Mouse (Mus musculus): Measurements from ENCODE around the gene Gpat2.
A peak's percentile ranks its signal among the peaks of the same experiment; 100 is the strongest.

Gene Gpat2

GRCm38 (mm10) chr2:127424977-127425376 is at the start of gene Gpat2:
TSS of gene Gpat2 (plus strand) at chr2:127425199.
- no peak for DNase-seq (ENCODE audit: low spot score in 2 of 2)

- DNase-seq (ENCODE audit: low spot score in 2 of 2), result no peak
These were observed 49.1 kb upstream of the Gpat2 start for GRCm38 (mm10) chr2:127375759-127376341.

GRCm38 (mm10) chr2:127376423-127377051 is 48.5 kb upstream of the Gpat2 start:
- DNase-seq (ENCODE audit: low spot score in 2 of 2), result no peak

GRCm38 (mm10) chr2:127377942-127378610 is 46.9 kb upstream of the Gpat2 start:
- no peak for DNase-seq (ENCODE audit: low spot score in 2 of 2)

- DNase-seq (ENCODE audit: low spot score in 2 of 2), result no peak
These were observed 46.4 kb upstream of the Gpat2 start for GRCm38 (mm10) chr2:127378611-127378990.

GRCm38 (mm10) chr2:127379250-127379649 is 45.7 kb upstream of the Gpat2 start:
- DNase-seq (ENCODE audit: low spot score in 2 of 2), result no peak

GRCm38 (mm10) chr2:127383881-127384280 is 41.1 kb upstream of the Gpat2 start:
- no peak for DNase-seq (ENCODE audit: low spot score in 2 of 2)

GRCm38 (mm10) chr2:127387521-127387920 is 37.5 kb upstream of the Gpat2 start:
- DNase-seq (ENCODE audit: low spot score in 2 of 2), result no peak

- DNase-seq (ENCODE audit: low spot score in 2 of 2), result no peak
These were observed 34.6 kb upstream of the Gpat2 start for GRCm38 (mm10) chr2:127390352-127390751.

GRCm38 (mm10) chr2:127390846-127391245 is 34.2 kb upstream of the Gpat2 start:
- DNase-seq (ENCODE audit: low spot score in 2 of 2), result no peak

- DNase-seq (ENCODE audit: low spot score in 2 of 2), result no peak
These were observed 33.7 kb upstream of the Gpat2 start for GRCm38 (mm10) chr2:127391323-127391722.

- DNase-seq (ENCODE audit: low spot score in 2 of 2), result no peak
These were observed 30.3 kb upstream of the Gpat2 start for GRCm38 (mm10) chr2:127394606-127395161.

GRCm38 (mm10) chr2:127398738-127399137 is 26.3 kb upstream of the Gpat2 start:
- no peak for DNase-seq (ENCODE audit: low spot score in 2 of 2)

- no peak for DNase-seq (ENCODE audit: low spot score in 2 of 2)
These were observed 13.9 kb upstream of the Gpat2 start for GRCm38 (mm10) chr2:127411126-127411525.

GRCm38 (mm10) chr2:127415806-127416205 is 9.2 kb upstream of the Gpat2 start:
- no peak for DNase-seq (ENCODE audit: low spot score in 2 of 2)

GRCm38 (mm10) chr2:127416706-127417105 is 8.3 kb upstream of the Gpat2 start:
- no peak for DNase-seq (ENCODE audit: low spot score in 2 of 2)

GRCm38 (mm10) chr2:127418266-127418970 is 6.6 kb upstream of the Gpat2 start:
- DNase-seq (ENCODE audit: low spot score in 2 of 2), result no peak

GRCm38 (mm10) chr2:127430238-127430637 is 5.2 kb downstream of the Gpat2 start:
- DNase-seq (ENCODE audit: low spot score in 2 of 2), result no peak

GRCm38 (mm10) chr2:127433487-127434295 is 8.7 kb downstream of the Gpat2 start:
- no peak for DNase-seq (ENCODE audit: low spot score in 2 of 2)

GRCm38 (mm10) chr2:127435135-127435534 is 10.1 kb downstream of the Gpat2 start:
- DNase-seq (ENCODE audit: low spot score in 2 of 2), result peak in 1 of 2 experiments; percentile 28

GRCm38 (mm10) chr2:127435554-127435953 is 10.6 kb downstream of the Gpat2 start:
- DNase-seq (ENCODE audit: low spot score in 2 of 2), result no peak
